Comparison of ENCODE assay signal across 8 mouse cellular contexts in the genomic region with DNA sequence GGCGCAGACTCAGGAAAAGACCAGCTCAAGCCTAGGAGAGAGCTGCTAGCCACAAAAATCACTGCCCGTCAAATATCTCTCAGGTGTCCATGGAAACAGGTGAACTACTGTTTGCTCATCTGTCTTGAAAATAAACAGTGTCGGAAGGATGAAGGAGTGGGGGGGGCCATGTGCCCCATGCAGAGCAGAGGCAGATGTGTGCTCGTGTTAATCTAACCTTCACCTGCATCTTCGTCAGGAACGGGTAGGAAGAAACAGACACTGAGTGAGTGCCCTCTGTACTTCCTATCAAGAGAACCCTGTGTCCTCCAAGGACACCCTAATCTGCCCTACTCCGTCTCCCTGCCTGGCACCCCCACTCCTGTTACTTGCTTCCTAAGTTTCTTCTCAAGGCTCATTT. TPM values are rescaled to one million over a fixed set of nuclear protein-coding genes. Genes with fewer than 3 reads are reported as not detected.
DNase-seq lines count a peak whose midpoint lies in the region; ATAC-seq and TF ChIP-seq lines count a peak whose summit lies in the region.

No protein-coding gene starts in this region.

- peaks cover 13 to 51% of the 10 kb centered on the region in 2 experiments for H3K4me1 ChIP-seq in MEL (ENCODE audit: control insufficient read depth in 1 of 2, insufficient read depth in 2 of 2, low read length in 2 of 2)
- no peaks in the 10 kb centered on the region for H3K4me1 ChIP-seq in hindbrain, postnatal 0 days (ENCODE audit: insufficient read depth, low read length)

- no peak for DNase-seq in layer of hippocampus, adult 2 months (ENCODE audit: low spot score in 2 of 2)
- DNase-seq in layer of hippocampus, postnatal 10 days (ENCODE audit: low spot score in 2 of 2): no peak
- peak; percentile 50 for DNase-seq in MEL (ENCODE audit: low read depth, low spot score)
- DNase-seq in hindbrain, postnatal 0 days (ENCODE audit: low spot score): no peak
- peak; percentile 28 for DNase-seq in naive thymus-derived CD4-positive, alpha-beta T cell, adult 2 months (ENCODE audit: low read depth)
- no peak for DNase-seq in layer of hippocampus, adult 11-12 months (ENCODE audit: low spot score)
- no peak for DNase-seq in cerebellum, postnatal 10 days
- DNase-seq in adrenal gland, adult 8-10 months: no peak

- 0 out of 2 replicates have a peak overlapping the region, but pooled peaks have one; percentile 40 for H3K4me2 ChIP-seq in hindbrain, postnatal 0 days (ENCODE audit: low read depth, low read length)

- H3K36me3 ChIP-seq in MEL (ENCODE audit: control insufficient read depth in 1 of 2, insufficient read depth in 2 of 2, low read length in 2 of 2): peaks cover 0 to 39% of the 10 kb centered on the region in 2 experiments; a peak in 2 of 4 replicates
- H3K36me3 ChIP-seq in hindbrain, postnatal 0 days (ENCODE audit: insufficient read depth, low read length): no peaks in the 10 kb centered on the region

- no peak for TF ChIP-seq CTCF in layer of hippocampus, adult 2 months (conservative IDR thresholded peaks at IDR 0.05)
- no peak for TF ChIP-seq CTCF in MEL (IDR thresholded peaks at IDR 0.05 in 2 of 3, conservative IDR thresholded peaks at IDR 0.05 in 1 of 3; ENCODE audit: control insufficient read depth in 1 of 3, insufficient read depth in 1 of 3, low read depth in 2 of 3, low read length in 3 of 3, poor library complexity in 1 of 3, severe bottlenecking in 1 of 3)
- no peak for TF ChIP-seq CTCF in hindbrain, postnatal 0 days (IDR thresholded peaks at IDR 0.05; ENCODE audit: low read depth)

- WGBS in hindbrain, postnatal 0 days: 41% methylated on average over 7 of the region's 7 CpGs

- H3K9me3 ChIP-seq in MEL (replicated peaks; ENCODE audit: insufficient read depth, low read length): no peaks in the 10 kb centered on the region
- H3K9me3 ChIP-seq in hindbrain, postnatal 0 days (ENCODE audit: low read length): no peaks in the 10 kb centered on the region

- H3K79me2 ChIP-seq in MEL (ENCODE audit: control insufficient read depth, insufficient read depth, low read length, poor library complexity): peaks cover 4% of the 10 kb centered on the region; the same call in 1 of the 2 replicates

- H3K27ac ChIP-seq in layer of hippocampus, adult 2 months: peak overlapping the region; percentile 66
- peak overlapping the region; percentile 96 for H3K27ac ChIP-seq in MEL (ENCODE audit: control insufficient read depth, low read depth, low read length)
- peak overlapping the region; percentile 59; the same call in 1 of the 2 replicates for H3K27ac ChIP-seq in hindbrain, postnatal 0 days

- ATAC-seq in hindbrain, postnatal 0 days: no peak

- no peak overlapping the region for H3K4me3 ChIP-seq in layer of hippocampus, adult 2 months
- peak overlapping the region; percentile 30 to 50 for H3K4me3 ChIP-seq in MEL (ENCODE audit: control insufficient read depth in 1 of 2, insufficient read depth in 1 of 2, low read depth in 2 of 2, low read length in 2 of 2)
- H3K4me3 ChIP-seq in hindbrain, postnatal 0 days (ENCODE audit: low read length): no peak overlapping the region

- TF ChIP-seq POLR2A in MEL (IDR thresholded peaks at IDR 0.05; ENCODE audit: control insufficient read depth in 1 of 2, insufficient read depth in 1 of 2, low read depth in 1 of 2, low read length in 2 of 2, poor library complexity in 1 of 2): no peak; a peak in 1 of 4 replicates

- no peak for TF ChIP-seq RAD21 in MEL (IDR thresholded peaks at IDR 0.05; ENCODE audit: low read depth, low read length)

- H3K9ac ChIP-seq in MEL (ENCODE audit: control insufficient read depth, low read depth, low read length, poor library complexity, severe bottlenecking): peak overlapping the region; percentile 76
- H3K9ac ChIP-seq in hindbrain, postnatal 0 days (replicated peaks; ENCODE audit: low read length): peak overlapping the region; percentile 28; the same call in 1 of the 2 replicates

- no peak for TF ChIP-seq EP300 in MEL (IDR thresholded peaks at IDR 0.05; ENCODE audit: low read depth in 1 of 2, low read length in 2 of 2)

- no peaks in the 10 kb centered on the region for H3K27me3 ChIP-seq in MEL (ENCODE audit: control insufficient read depth in 1 of 2, insufficient read depth in 2 of 2, low read length in 2 of 2)
- H3K27me3 ChIP-seq in hindbrain, postnatal 0 days (ENCODE audit: insufficient read depth, low read length): no peaks in the 10 kb centered on the region

TF ChIP-seq in MEL, 35 proteins besides CTCF, POLR2A, EP300 and RAD21:
- TF ChIP-seq CHD2 (IDR thresholded peaks at IDR 0.05; ENCODE audit: low read length): no peak
- no peak for TF ChIP-seq CHD1 (IDR thresholded peaks at IDR 0.05; ENCODE audit: low read depth, low read length)
- TF ChIP-seq POLR2AphosphoS5 (IDR thresholded peaks at IDR 0.05; ENCODE audit: borderline replicate concordance, low read depth, low read length): no peak
- no peak for TF ChIP-seq RCOR1 (IDR thresholded peaks at IDR 0.05; ENCODE audit: low read depth, low read length)
- no peak for TF ChIP-seq BHLHE40 (IDR thresholded peaks at IDR 0.05; ENCODE audit: borderline replicate concordance, low read depth, low read length)
- no peak for TF ChIP-seq POLR2AphosphoS2 (IDR thresholded peaks at IDR 0.05; ENCODE audit: low read length)
- TF ChIP-seq USF1 (IDR thresholded peaks at IDR 0.05; ENCODE audit: low read depth, low read length): no peak
- TF ChIP-seq NELFE (IDR thresholded peaks at IDR 0.05; ENCODE audit: low read depth, low read length): no peak
- TF ChIP-seq JUND (IDR thresholded peaks at IDR 0.05; ENCODE audit: low read depth, low read length): no peak

RNA-seq across cellular contexts. Expression of gene Klhdc4, which starts 22.3 kb away (rescaled TPM):
- 10 to 100 TPM; 28.5 to 36.2 TPM for total RNA-seq in layer of hippocampus, adult 2 months (2021)
- 10 to 100 TPM; 28.8 to 32.1 TPM for total RNA-seq in layer of hippocampus, postnatal 10 days (2021)
- total RNA-seq in MEL (2012; rRNA removed): 49.8 and 53.7 TPM in 2 replicates
- polyA plus RNA-seq in MEL (2012; ENCODE audit: insufficient read depth in 1 of 2, insufficient read length in 2 of 2, low read depth in 1 of 2, low replicate concordance in 2 of 2, missing spikeins in 1 of 2): 10 to 100 TPM in 1 of 2 experiments, not detected in 1; 65.2 TPM
- total RNA-seq in hindbrain, postnatal 0 days (2014; rRNA removed): 25.2 and 32.5 TPM in 2 replicates
- 34.5 and 36.3 TPM in 2 replicates for polyA plus RNA-seq in hindbrain, postnatal 0 days (2015; fragmentation: Nextera tagmentation; extraction: Ambion mirVana)
- total RNA-seq in adrenal gland, adult 8-10 months (2022): 10 to 100 TPM; 22.4 to 36.8 (median 29.4) TPM

RNA-seq across cellular contexts. Expression of gene Slc7a5, which starts 55.8 kb away (rescaled TPM):
- 10 to 100 TPM; 66.5 to 68.7 TPM for total RNA-seq in layer of hippocampus, adult 2 months (2021)
- 100 to 1,000 TPM; 146 to 164 TPM for total RNA-seq in layer of hippocampus, postnatal 10 days (2021)
- total RNA-seq in MEL (2012; rRNA removed): 108 and 164 TPM in 2 replicates
- polyA plus RNA-seq in MEL (2012; ENCODE audit: insufficient read depth in 1 of 2, insufficient read length in 2 of 2, low read depth in 1 of 2, low replicate concordance in 2 of 2, missing spikeins in 1 of 2): 100 to 1,000 TPM in 1 of 2 experiments, 10 to 100 TPM in 1; 55.0 to 263 TPM
- 148 and 163 TPM in 2 replicates for total RNA-seq in hindbrain, postnatal 0 days (2014; rRNA removed)
- 60.1 and 72.1 TPM in 2 replicates for polyA plus RNA-seq in hindbrain, postnatal 0 days (2015; fragmentation: Nextera tagmentation; extraction: Ambion mirVana)
- 10 to 100 TPM; 51.8 to 96.5 (median 70.3) TPM for total RNA-seq in adrenal gland, adult 8-10 months (2022)

Comparison
In these comparisons a context has a peak if more than half of its experiments do, and no peak if none do; other contexts are left out.
1. DNase-seq: peak in MEL (single experiment) and naive thymus-derived CD4-positive, alpha-beta T cell, adult 2 months (single experiment); none in layer of hippocampus, adult 2 months (0 of 2), layer of hippocampus, postnatal 10 days (0 of 2), hindbrain, postnatal 0 days (single experiment), layer of hippocampus, adult 11-12 months (single experiment), cerebellum, postnatal 10 days (0 of 2) and adrenal gland, adult 8-10 months (single experiment).
2. H3K4me3 ChIP-seq: peak in MEL (2 of 2); none in layer of hippocampus, adult 2 months (single experiment) and hindbrain, postnatal 0 days (single experiment).
3. Peak in every context shown above with its lines, with median percentiles within 50 percentile points of each other: H3K27ac ChIP-seq.